Mouse (Mus musculus) myocyte (in vitro differentiated cells): ENCODE data around the gene Fam214a. TPM values are rescaled to one million over a fixed set of nuclear protein-coding genes. Genes with fewer than 3 reads are reported as not detected.
A peak's percentile ranks its signal among the peaks of the same experiment; 100 is the strongest.

Source experiments
- H3K27me3 ChIP-seq: one replicate; pipeline ENCODE4 v1.6.1; 2011; ENCODE audit not compliant: control insufficient read depth, insufficient read depth, insufficient read length
- H3K36me3 ChIP-seq: one replicate; pipeline ENCODE4 v1.6.1; 2011; ENCODE audit not compliant: control insufficient read depth, insufficient read depth
- H3K4me2 ChIP-seq: one replicate; pipeline ENCODE4 v1.6.1; 2011; ENCODE audit warnings: low read depth, control low read depth
- H3K4me3 ChIP-seq: one replicate; pipeline ENCODE4 v1.5.1; 2011; ENCODE audit warnings: mild to moderate bottlenecking, control low read depth, moderate library complexity
- H3K79me2 ChIP-seq: one replicate; pipeline ENCODE4 v1.6.1; 2011; ENCODE audit not compliant: control insufficient read depth, insufficient read depth
- H3ac ChIP-seq: one replicate; pipeline ENCODE4 v1.6.1; 2011; ENCODE audit not compliant: control insufficient read depth, insufficient read length
- CEBPB ChIP-seq: IDR thresholded peaks from 2 replicates; pipeline ENCODE4 v1.6.1; 2011; ENCODE audit warnings: mild to moderate bottlenecking, moderate library complexity; ENCODE audit not compliant: poor library complexity, insufficient read depth, severe bottlenecking
- E2F4 ChIP-seq: IDR thresholded peaks from one replicate; pipeline ENCODE4 v1.6.1; 2011; ENCODE audit warnings: mild to moderate bottlenecking, control low read depth, moderate library complexity; ENCODE audit not compliant: insufficient read depth
- MAX ChIP-seq: IDR thresholded peaks from one replicate; pipeline ENCODE4 v1.6.1; 2011; ENCODE audit warnings: low read depth, mild to moderate bottlenecking, control low read depth
- MYOD1 ChIP-seq, 3 experiments: IDR thresholded peaks; one replicate each; pipeline ENCODE4 v1.6.1; 2011; ENCODE audit warnings: control low read depth in 2 of 3, low read depth in 2 of 3, mild to moderate bottlenecking in 2 of 3, moderate library complexity in 1 of 3; ENCODE audit not compliant: insufficient read length in 2 of 3, control insufficient read depth in 1 of 3
- MYOG ChIP-seq, 3 experiments: IDR thresholded peaks; one replicate each; pipeline ENCODE4 v1.6.1; 2011; ENCODE audit warnings: control low read depth in 2 of 3, low read depth in 2 of 3, mild to moderate bottlenecking in 2 of 3; ENCODE audit not compliant: insufficient read length in 2 of 3, control insufficient read depth in 1 of 3, insufficient read depth in 1 of 3
- POLR2A ChIP-seq: IDR thresholded peaks from one replicate; pipeline ENCODE4 v1.6.1; 2011; ENCODE audit warnings: low read depth, mild to moderate bottlenecking, control low read depth, moderate library complexity; ENCODE audit not compliant: insufficient read length
- POLR2AphosphoS2 ChIP-seq: IDR thresholded peaks from one replicate; pipeline ENCODE4 v1.6.1; 2011; ENCODE audit warnings: low read depth, control low read depth; ENCODE audit not compliant: insufficient read length
- REST ChIP-seq: IDR thresholded peaks from one replicate; pipeline ENCODE4 v1.6.1; 2011; ENCODE audit warnings: mild to moderate bottlenecking, control low read depth, moderate library complexity; ENCODE audit not compliant: insufficient read depth, insufficient read length
- SRF ChIP-seq: IDR thresholded peaks from one replicate; pipeline ENCODE4 v1.6.1; 2011; ENCODE audit warnings: low read depth; ENCODE audit not compliant: control insufficient read depth, insufficient read length
- TCF12 ChIP-seq: IDR thresholded peaks from one replicate; pipeline ENCODE4 v1.6.1; 2011; ENCODE audit warnings: mild to moderate bottlenecking, control low read depth; ENCODE audit not compliant: poor library complexity, insufficient read depth, severe bottlenecking
- TCF3 ChIP-seq: IDR thresholded peaks from one replicate; pipeline ENCODE4 v1.6.1; 2011; ENCODE audit warnings: low read depth, control low read depth; ENCODE audit not compliant: insufficient read length
- USF1 ChIP-seq: IDR thresholded peaks from one replicate; pipeline ENCODE4 v1.6.1; 2011; ENCODE audit warnings: low read depth, mild to moderate bottlenecking, control low read depth, moderate library complexity
- polyA plus RNA-seq: library from polyadenylated mRNA; unstranded; fragments of >200 nt; fragmentation: generic; extraction: Trizol; gene quantifications from one replicate; pipeline ENCODE4 v1.2.1, GENCODE M21; 2012; ENCODE audit warnings: missing spikeins

Gene Fam214a
- polyA plus RNA-seq, 1 experiment: 2.6 TPM

DNA sequence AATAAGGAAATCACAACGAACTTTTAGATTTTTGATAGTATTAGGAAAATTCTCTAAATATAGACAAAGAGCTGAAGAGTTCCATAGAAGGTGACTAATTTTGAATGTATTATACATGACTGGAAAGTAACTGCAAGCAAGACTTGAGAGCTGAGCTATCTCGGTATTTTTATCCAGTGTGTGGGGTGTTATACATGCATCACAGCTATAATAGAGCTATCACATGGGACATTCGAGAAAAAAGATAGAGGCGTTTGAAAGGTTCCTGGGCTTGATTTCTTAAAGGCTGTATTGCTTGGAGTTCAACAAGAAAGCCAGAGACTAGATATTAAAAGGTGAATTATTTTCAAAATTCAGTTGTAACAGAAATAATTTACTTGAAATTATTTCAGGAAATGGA, 99.2 kb downstream of the Fam214a start:
- Histone ChIP-seq H3ac (no peak overlapping the region), H3K27me3 (no peaks in the 10 kb centered on the region), H3K79me2 (peaks cover 43% of the 10 kb centered on the region), H3K4me2 (no peak overlapping the region), H3K4me3 (no peak overlapping the region), H3K36me3 (peaks cover 10% of the 10 kb centered on the region)
- TF ChIP-seq TCF12 (no peak), E2F4 (no peak), MAX (no peak), POLR2AphosphoS2 (no peak), SRF (no peak), MYOG (IDR thresholded peaks at IDR 0.05; ENCODE audit: control insufficient read depth in 1 of 3, insufficient read depth in 1 of 3, insufficient read length in 2 of 3, low read depth in 2 of 3) (no peak), TCF3 (no peak), POLR2A (no peak), REST (no peak), USF1 (no peak)

DNA sequence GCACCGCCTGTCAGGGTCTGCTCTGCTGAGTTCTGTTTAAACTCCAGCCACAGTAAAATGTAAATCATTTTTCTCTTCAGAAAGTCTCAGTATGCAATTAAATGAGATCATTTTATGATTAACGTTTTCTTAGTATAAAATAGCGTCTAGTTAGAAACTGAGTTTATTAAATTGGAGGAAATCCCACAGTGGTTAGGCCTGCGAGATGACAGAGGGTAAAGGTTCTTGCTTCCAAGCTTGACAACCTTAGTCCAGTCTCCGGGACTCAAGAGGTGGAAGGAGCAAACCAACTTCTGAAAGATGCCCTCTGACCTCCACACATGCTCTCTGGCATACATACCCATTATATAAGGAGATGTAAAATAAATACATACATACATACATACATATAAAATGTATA, 102.4 kb downstream of the Fam214a start:
- H3K36me3 ChIP-seq: peaks cover 26% of the 10 kb centered on the region
- H3K27me3 ChIP-seq: no peaks in the 10 kb centered on the region
- TF ChIP-seq SRF: no peak
- no peak for TF ChIP-seq MYOG (IDR thresholded peaks at IDR 0.05; ENCODE audit: control insufficient read depth in 1 of 3, insufficient read depth in 1 of 3, insufficient read length in 2 of 3, low read depth in 2 of 3)
- TF ChIP-seq POLR2AphosphoS2: no peak
- no peak for TF ChIP-seq TCF3
- TF ChIP-seq CEBPB: no peak
- no peak for TF ChIP-seq USF1
- TF ChIP-seq POLR2A: no peak
- TF ChIP-seq MYOD1 (IDR thresholded peaks at IDR 0.05; ENCODE audit: control insufficient read depth in 1 of 3, insufficient read length in 2 of 3, low read depth in 2 of 3): no peak
- TF ChIP-seq E2F4: no peak
- no peak overlapping the region for H3K4me2 ChIP-seq
- no peak overlapping the region for H3ac ChIP-seq
- H3K4me3 ChIP-seq: no peak overlapping the region
- peaks cover 24% of the 10 kb centered on the region for H3K79me2 ChIP-seq

DNA sequence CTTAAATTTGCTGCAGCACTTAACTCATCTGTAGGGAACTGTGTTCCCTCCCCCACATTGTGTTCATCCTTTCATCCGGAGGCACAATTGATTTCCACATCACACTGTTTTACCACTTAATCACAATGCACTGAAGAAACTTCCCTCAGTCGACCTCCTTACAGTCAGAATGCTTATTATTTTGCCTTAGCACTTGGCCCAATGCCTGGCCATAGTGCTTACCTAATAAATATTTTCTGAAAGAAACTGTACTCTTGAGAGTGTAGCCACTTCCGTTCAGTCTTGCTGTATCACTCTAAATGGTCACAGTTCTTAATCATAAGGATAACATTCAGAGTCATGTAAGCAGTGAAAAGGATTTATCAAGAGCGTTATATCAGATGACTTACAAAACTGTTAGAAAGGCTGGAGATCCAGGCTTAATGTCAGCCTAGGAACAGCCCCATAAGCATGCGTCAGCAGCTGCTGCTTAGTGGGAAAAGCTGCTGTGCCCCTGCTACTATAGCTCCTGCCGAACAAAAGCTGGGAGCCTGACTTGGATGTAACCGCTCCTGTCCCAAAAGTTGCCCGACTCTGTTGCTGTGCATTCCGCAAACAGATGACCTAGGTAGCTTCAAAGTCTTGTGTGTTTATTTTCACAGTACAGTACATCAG, 112.1 kb downstream of the Fam214a start:
- Histone ChIP-seq H3K79me2 (no peaks in the 10 kb centered on the region), H3K36me3 (peaks cover 9% of the 10 kb centered on the region), H3K27me3 (no peaks in the 10 kb centered on the region), H3ac (no peak overlapping the region), H3K4me3 (no peak overlapping the region), H3K4me2 (no peak overlapping the region)
- TF ChIP-seq POLR2A (no peak), POLR2AphosphoS2 (peak; percentile 3)

DNA sequence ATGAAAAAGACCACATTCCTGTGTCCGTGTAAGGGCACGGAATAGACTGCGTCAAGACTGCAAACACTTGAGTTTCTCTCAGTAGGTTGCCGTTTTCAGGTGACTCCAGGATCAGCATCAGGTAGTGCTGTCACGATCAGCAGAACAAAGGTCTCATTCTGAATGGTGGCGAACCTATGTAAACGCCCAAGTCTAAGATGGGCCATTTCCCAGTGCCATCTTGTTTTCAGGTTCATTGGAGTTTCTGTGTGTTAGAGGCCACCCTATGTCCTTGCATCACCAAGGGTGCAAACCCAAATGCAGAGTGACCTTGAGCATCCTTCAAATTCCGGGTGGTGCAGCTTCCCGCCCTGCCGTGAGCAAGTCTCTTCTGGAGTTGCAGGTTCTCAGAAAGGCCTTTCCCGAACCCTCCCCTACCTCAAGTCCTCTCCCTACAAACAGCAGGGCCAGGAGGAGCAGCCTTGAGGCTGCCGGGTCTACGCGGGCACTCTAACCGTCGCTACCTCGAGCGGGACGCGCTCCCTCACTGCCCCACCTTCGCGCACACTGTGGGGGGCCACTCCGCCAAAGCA, 117.9 kb downstream of the Fam214a start, which contains the start of gene Myo5a:
Myo5a (plus strand) TSS at position 559 of the 572 bp plus-strand sequence.
- TF ChIP-seq CEBPB (no peak), MAX (no peak), TCF12 (no peak), POLR2AphosphoS2 (no peak), USF1 (no peak), TCF3 (no peak), MYOD1 (IDR thresholded peaks at IDR 0.05; ENCODE audit: control insufficient read depth in 1 of 3, insufficient read length in 2 of 3, low read depth in 2 of 3) (no peak), MYOG (IDR thresholded peaks at IDR 0.05; ENCODE audit: control insufficient read depth in 1 of 3, insufficient read depth in 1 of 3, insufficient read length in 2 of 3, low read depth in 2 of 3) (no peak), SRF (no peak), REST (no peak), POLR2A (no peak), E2F4 (no peak)
- no peaks in the 10 kb centered on the region for H3K36me3 ChIP-seq
- H3ac ChIP-seq: peak within 1 kb of the TSS; percentile 89
- H3K4me2 ChIP-seq: peak within 1 kb of the TSS; percentile 90
- peak within 1 kb of the TSS; percentile 76 for H3K4me3 ChIP-seq
- peaks cover 40% of the 10 kb centered on the region for H3K79me2 ChIP-seq
- H3K27me3 ChIP-seq: no peaks in the 10 kb centered on the region

DNA sequence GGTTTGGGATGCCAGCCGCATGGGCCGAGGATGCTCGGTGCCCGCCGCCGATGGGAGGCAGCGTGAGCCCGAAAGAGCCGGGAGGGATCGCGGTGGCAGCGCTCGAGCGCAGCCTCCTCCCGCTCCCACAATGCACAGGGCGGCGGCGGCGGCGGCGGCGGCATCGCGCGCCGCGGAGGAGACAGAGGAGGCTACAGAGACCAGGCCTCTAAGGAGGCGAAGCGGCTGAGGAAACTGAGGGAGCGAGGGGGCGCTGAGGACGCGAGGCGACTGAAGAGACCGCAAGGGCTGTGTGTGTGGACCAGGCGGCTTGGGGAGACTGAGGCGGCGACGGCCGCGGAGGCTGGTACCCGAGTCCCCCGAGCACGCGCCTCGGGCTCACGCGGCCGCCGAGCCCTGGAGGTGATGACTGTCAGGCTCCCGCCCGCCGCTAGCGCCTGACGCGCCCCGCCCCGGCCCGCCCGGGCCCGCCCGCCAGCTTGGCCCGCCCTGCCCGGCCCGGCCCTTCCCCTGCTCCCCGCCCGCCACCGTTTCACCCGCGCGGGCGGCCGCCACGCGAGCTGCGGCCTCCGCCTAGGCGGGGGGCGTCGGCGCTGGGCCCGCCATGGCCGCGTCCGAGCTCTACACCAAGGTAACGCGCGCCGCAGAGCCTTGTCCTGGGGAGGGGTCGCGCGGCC, 118.5 kb downstream of the Fam214a start:
- Histone ChIP-seq H3ac (peak overlapping the region; percentile 89), H3K4me2 (peak overlapping the region; percentile 90), H3K27me3 (no peaks in the 10 kb centered on the region), H3K4me3 (peak overlapping the region; percentile 76), H3K36me3 (no peaks in the 10 kb centered on the region), H3K79me2 (peaks cover 46% of the 10 kb centered on the region)
- TF ChIP-seq REST (no peak), MAX (no peak), E2F4 (no peak), TCF12 (no peak), MYOG (IDR thresholded peaks at IDR 0.05; ENCODE audit: control insufficient read depth in 1 of 3, insufficient read depth in 1 of 3, insufficient read length in 2 of 3, low read depth in 2 of 3) (no peak), USF1 (no peak), TCF3 (no peak), POLR2AphosphoS2 (peak; percentile 74), SRF (no peak), POLR2A (peak; percentile 71), CEBPB (no peak), MYOD1 (IDR thresholded peaks at IDR 0.05; ENCODE audit: control insufficient read depth in 1 of 3, insufficient read length in 2 of 3, low read depth in 2 of 3) (peak in 1 of 3 experiments; percentile 19)
